Mouse (Mus musculus): ENCODE data around the gene Exog.

Exog gene

GRCm38 (mm10) chr9:119444738-119445429 lies at the start of gene Exog:
TSS of gene Exog (plus strand) at chr9:119444943.
- in situ Hi-C loops (cut with MboI): no loop called here

DNA sequence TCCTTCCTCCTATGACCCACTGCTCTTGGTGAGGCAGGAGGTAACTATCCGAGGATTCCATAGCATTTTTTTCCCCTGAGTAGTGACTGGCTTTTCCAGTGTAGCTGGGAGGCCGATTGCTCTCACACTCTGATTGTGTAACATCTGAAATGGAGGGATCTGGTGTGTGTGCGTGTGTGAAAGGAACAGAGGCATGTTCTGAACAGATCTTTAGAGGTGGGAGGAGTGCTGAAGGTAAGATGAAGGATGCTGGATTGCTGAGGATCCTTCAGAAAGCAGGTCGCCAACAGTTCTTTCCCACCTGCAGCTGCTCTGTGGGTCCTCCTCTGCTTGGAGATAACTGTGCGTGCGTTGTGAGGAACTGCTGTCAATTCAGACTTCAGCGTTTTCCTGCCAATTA lies 43.4 kb upstream of the Exog start:
- in situ Hi-C loops (cut with MboI): no loop called here

DNA sequence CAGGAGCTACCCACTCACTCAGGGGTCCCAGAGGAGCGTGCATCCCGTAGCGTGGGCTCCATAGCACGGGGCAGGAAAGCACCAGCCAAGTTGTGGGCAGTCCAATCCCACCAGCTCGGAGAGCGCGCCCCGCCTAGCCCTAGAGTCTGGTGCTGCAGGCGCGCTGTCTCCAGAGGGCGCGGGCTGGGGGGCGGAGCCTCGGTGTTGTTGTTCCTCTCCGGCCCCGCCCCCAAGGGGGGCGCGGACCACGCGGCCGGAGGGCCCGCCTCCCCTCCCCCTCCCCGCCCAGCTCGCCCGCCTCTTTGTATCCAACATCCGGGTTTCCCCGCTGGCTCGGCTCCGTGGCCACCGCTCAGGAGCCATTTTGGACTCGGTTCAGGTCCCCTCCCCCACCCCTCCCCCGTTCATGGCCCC lies 42.9 kb upstream of the Exog start, which contains the start of gene Acvr2b:
Acvr2b (plus strand) TSS at position 318 of the 414 bp plus-strand sequence.
- in situ Hi-C loops (cut with MboI): no loop called here

- in situ Hi-C loops (cut with MboI): no loop called here
These were observed 42.2 kb upstream of the Exog start for GRCm38 (mm10) chr9:119402253-119403235.

DNA sequence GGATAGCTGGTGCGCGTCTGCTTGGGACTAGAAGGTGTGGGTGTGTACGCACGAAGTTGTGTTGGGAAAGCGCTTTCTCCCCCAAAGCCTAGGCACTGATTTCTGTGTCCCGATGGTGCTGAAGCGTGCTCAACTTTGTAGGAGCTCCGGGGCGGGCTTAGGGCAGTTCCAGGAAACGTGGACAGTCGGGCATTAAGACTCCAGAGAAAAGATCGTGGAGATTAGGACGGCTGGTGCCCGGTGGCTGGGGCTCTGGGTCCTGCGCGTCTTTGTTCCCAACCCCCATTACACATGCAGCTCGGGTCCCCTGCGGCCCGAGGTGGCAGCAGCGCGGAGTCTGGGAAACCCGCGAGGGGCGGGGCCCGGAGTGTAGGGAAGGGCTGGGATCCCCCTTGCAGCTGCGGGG lies 41.5 kb upstream of the Exog start:
- in situ Hi-C loops (cut with MboI): no loop called here

GRCm38 (mm10) chr9:119404090-119404489 lies 40.7 kb upstream of the Exog start:
- in situ Hi-C loops (cut with MboI): no loop called here

DNA sequence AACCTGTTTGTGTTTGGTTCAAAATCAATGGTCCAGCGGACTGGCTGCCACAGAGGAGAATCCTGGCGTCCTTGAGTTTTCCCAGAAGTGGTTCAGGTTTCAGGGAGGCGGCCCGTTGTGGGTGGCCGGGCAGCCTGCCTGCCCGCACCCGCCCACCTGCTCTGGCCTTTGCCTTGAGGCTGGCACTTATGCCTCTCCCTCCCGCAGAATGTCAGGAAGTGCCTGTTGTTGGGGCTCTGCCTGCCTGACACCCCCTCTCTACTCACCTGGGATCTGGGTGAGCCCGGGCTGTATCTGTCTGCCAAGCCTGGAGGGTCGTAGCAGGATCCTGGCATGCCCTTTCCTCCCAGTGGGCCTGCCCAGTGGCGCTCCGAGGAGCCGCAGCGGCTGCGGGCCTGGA lies 36.9 kb upstream of the Exog start:
- in situ Hi-C loops (cut with MboI): no loop called here

- in situ Hi-C loops (cut with MboI): no loop called here
These were observed 35.7 kb upstream of the Exog start for GRCm38 (mm10) chr9:119408898-119409664.

- in situ Hi-C loops (cut with MboI): no loop called here
These were observed 34.9 kb upstream of the Exog start for GRCm38 (mm10) chr9:119409864-119410263.

DNA sequence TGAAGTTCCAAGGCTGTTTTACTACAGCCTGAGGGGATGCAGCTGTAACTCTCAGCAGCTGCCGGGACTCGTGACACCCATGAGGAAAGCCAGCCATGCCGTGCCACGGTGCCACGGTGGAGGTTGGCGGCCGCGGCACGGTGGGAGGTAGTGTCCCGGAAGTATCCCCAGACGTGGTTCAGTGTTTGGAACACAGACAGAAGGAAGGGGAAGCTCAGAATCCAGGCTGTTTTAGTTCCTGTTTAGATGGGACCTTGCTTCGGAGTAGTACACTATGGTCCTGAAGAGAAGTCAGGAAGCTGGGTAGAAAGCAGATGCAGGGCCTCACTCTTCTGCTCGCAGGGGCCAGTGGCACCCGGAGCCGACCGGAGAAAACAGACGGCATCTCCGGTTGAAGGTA lies 26.7 kb upstream of the Exog start:
- in situ Hi-C loops (cut with MboI): no loop called here

DNA sequence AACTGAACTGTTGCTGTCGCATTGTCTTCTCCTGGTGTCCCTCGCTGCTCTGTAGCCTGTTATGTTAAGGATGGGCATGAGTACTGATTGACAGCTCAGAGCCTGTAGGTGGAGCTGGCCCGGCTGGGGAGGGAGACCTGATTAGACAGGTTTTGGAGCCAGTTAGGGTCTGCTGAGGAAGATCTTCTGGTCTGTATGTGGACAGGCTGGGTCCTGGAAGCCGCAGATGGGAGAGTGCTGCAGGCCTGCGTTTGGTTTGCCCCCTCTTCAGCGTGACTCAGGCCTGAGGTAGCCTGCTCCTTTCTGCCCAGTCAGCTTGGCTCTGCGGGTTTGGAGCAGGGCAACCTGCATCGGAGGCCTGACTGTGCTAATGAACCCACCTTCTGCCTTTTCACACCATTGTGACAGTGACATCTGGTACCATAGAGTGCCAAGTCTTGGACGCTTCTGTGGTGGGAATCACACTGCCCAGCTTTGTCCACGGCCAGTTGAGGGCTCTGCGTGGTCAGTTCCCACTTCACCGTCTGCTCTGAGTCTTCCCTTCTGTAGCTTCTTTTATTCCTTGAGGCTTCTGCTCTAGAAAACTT lies 24.8 kb upstream of the Exog start:
- in situ Hi-C loops (cut with MboI): no loop called here

DNA sequence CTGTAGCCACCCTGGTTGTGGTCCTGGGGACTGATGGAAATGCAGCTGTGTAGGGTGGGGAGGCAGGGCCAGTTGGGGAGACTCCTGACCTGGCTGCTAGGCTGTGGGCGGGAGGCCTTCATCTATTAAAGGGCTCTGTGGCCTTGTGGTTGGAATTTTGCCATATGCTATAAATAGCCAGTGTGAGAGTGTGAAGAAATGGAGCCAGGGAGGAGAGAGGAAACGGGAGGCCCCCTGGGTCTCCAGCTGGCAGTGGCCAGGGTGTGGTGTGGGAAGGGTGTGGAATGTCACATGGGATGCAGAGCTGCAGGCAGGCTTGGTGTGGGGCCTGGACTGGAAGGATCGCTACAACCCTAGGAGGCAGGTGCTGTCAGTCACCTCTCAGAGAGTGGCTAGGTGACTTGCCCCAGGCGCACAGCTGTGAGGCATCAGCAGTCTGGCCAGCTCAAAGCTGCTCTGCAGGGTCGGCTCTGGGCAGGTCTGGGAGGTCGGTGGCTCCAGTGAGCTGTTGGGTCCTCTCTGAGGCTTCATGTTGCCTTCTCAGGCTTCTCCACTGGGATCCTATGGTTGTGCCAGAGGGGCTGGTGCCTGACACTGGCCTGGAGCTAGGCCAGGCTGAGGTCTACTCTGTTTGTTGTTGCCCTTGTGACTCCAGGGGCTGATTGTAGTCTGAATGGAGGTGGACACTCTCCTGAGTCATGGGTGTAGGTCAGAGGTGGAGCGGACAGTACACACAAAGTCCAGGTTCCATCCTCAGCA lies 19.3 kb upstream of the Exog start:
- in situ Hi-C loops (cut with MboI): no loop called here

DNA sequence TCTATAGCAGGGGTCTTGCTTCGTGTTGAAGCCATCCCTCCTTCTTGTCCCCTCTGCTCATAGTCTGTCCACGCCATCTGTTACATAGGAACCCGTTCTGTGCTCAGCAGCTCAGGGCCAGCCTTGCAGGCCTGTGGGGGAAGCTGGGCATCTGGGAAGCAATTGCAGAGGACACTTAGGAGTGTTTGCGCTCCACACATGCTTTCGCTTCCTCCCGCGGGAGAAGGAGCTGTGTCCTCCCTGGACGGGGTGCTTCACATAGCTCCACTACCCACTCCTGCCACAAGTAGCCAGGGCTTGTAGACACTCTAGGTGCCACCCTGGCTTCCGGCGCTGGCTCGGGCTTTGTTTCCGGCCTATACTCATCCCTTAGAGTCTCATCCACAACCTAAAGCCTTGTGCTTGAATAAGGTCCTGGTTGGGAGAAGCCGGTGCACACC lies 18.7 kb upstream of the Exog start:
- in situ Hi-C loops (cut with MboI): no loop called here

- in situ Hi-C loops (cut with MboI): no loop called here
These were observed 18.3 kb upstream of the Exog start for GRCm38 (mm10) chr9:119426483-119426882.

DNA sequence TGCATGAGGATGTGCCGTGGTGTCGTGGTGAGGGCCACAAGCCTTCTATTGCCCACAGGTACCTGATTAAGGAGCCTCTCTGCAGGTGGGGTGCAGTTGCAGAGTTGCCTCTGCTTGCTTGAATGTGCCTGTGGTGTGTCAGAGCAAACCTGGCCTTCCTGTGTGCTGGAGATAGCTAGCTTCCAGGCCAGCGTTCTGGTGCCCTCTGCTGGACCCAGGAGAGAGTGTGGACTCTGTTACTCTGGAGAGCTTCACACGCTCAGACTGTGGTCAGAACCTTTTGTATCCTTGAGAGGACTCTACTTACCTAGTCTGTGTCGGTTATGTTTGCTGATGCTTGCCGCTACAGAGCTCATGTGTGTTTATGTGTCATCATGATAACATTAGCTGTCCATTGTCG lies 14.4 kb upstream of the Exog start:
- in situ Hi-C loops (cut with MboI): no loop called here

- in situ Hi-C loops (cut with MboI): no loop called here
These were observed 8.9 kb upstream of the Exog start for GRCm38 (mm10) chr9:119435855-119436254.

DNA sequence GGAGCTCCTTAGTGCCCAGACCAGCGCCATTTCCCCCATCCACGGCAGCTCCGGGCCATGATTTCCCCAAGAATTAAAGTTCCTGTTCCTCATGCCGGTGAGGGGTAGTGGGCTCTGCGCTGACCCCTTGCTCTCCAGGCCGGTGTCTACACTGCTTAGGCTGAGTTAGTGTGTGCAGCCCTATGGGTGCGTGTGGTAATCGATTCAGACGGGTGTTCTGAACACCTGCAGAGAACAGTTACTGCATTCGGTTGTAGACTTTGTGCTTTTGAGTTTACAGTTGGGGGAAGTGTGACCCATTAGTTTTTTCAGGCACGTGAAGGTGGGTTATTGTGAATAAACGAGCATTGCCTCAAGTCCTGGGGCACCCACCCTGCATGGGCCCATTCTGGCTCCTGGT lies 6.7 kb upstream of the Exog start:
- in situ Hi-C loops (cut with MboI): no loop called here

GRCm38 (mm10) chr9:119438498-119439000 lies 6.2 kb upstream of the Exog start:
- in situ Hi-C loops (cut with MboI): no loop called here

- in situ Hi-C loops (cut with MboI): no loop called here
These were observed 994 bp downstream of the Exog start for GRCm38 (mm10) chr9:119445737-119446136.

GRCm38 (mm10) chr9:119455967-119456366 lies 11.2 kb downstream of the Exog start:
- in situ Hi-C loops (cut with MboI): no loop called here

- in situ Hi-C loops (cut with MboI): no loop called here
These were observed 12.4 kb downstream of the Exog start for GRCm38 (mm10) chr9:119457122-119457521.

All from mature B cell (primary cell).